Mouse (Mus musculus): Measurements from ENCODE around the gene Ndufa6.
A peak's percentile ranks its signal among the peaks of the same experiment; 100 is the strongest.

DNA sequence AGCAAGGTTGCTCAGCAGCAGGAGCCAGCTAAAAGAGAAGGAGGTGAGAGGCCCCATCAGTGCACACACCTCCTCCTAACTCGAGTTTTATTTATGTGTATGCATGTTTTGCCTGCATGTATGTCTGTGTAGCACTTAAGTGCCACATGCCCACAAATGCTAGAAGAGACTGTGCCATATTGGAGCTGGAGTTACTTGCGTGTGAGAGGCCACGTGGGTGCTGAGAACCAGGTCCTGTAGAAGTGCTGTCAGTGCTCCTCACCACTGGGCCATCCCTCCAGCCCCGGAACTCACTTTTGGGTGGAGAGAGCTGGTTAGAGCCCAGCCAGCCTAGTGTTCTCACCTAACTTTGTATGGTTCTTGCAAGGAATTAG, 6.8 kb downstream of the Ndufa6 start:
- TF ChIP-seq SIN3A (IDR thresholded peaks at IDR 0.05; ENCODE audit: low read length) (no peak), MXI1 (IDR thresholded peaks at IDR 0.05; ENCODE audit: low read depth, low read length) (peak; percentile 70; the same call in 1 of the 2 replicates), BHLHE40 (IDR thresholded peaks at IDR 0.05; ENCODE audit: borderline replicate concordance, low read depth, low read length) (no peak), SMC3 (IDR thresholded peaks at IDR 0.05; ENCODE audit: low read depth, low read length) (no peak; the same call in 1 of the 2 replicates), NELFE (IDR thresholded peaks at IDR 0.05; ENCODE audit: low read depth, low read length) (no peak), CTCF (IDR thresholded peaks at IDR 0.05 in 2 of 3, conservative IDR thresholded peaks at IDR 0.05 in 1 of 3; ENCODE audit: control insufficient read depth in 1 of 3, insufficient read depth in 1 of 3, low read depth in 2 of 3, low read length in 3 of 3, poor library complexity in 1 of 3, severe bottlenecking in 1 of 3) (no peak), HCFC1 (IDR thresholded peaks at IDR 0.05; ENCODE audit: low read depth, low read length) (no peak), USF2 (IDR thresholded peaks at IDR 0.05; ENCODE audit: borderline replicate concordance in 1 of 2, insufficient read depth in 1 of 2, low read depth in 1 of 2, low read length in 2 of 2) (no peak), KAT2A (conservative IDR thresholded peaks at IDR 0.05; ENCODE audit: low read depth, low read length) (no peak), POLR2A (IDR thresholded peaks at IDR 0.05; ENCODE audit: control insufficient read depth in 1 of 2, insufficient read depth in 1 of 2, low read depth in 1 of 2, low read length in 2 of 2, poor library complexity in 1 of 2) (no peak; a peak in 1 of 4 replicates)
